Mouse (Mus musculus) layer of hippocampus, adult 9-11 months (tissue): ENCODE measurements around the gene Dmrtb1.

ENCODE experiments used
- DNase-seq: peaks from one replicate; pipeline ENCODE4 v3.0.0; 2022

The Dmrtb1 gene

DNA sequence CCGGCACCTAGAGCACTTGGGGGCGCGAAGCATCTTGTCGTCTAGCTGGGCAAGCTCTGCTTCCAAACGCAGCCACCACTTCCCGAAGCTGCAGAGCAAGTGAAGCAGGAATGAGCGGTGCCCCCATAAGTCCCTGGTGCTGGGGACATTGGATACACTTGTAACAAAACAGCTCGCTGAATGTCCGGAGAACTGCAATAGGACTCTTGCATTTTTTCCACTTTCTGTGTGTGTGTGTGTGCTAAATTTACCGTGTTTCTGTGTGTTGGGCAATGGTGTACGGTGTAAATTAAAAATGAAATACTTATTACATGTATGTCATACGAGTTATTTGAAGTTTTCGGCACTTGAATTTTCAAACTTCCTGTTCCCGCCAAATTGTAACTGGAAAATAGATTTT lies at the start of gene Dmrtb1:
TSS of gene Dmrtb1 (minus strand) at position 101 of the 400 bp plus-strand sequence.
- DNase-seq = no peak

DNA sequence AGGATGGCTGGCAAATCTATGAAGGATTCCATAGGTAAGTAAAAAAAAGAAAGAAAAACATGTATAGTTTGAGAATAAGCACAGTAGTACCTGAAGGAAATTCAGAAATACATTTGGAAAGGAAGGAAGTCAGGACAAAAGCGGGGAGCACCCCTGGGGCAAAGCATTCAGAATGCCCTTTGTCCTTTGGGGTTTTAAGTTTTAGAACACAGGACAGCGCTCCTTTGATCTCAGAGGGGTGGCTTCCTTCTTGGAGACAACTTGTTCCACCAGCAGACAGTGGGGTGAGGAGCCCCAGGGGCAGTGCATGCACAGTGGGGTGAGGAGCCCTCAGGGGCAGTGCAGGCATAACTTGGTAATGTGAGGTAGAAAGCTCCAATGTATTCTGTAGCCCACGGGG lies 49.6 kb upstream of the Dmrtb1 start:
- DNase-seq = no peak

DNA sequence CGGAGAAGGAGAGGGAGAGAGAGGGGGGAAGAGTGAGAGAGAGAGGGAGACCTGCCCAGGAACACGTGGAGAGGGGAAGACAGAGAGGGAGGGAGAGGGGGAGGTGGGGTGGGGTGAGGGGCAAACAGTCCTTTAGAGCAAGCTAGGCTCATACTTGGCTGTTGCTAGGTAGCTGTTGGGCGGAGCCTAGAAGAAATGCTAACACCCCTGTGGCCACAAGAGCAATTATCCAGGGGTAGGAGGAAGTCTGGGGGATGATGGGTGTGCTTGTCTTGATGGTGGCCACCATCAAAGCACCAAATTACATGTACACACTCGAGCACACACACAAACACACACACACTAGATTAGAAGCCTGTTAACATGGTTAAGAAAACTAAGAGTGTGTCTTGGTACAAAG lies 48.6 kb upstream of the Dmrtb1 start:
- no peak for DNase-seq

DNA sequence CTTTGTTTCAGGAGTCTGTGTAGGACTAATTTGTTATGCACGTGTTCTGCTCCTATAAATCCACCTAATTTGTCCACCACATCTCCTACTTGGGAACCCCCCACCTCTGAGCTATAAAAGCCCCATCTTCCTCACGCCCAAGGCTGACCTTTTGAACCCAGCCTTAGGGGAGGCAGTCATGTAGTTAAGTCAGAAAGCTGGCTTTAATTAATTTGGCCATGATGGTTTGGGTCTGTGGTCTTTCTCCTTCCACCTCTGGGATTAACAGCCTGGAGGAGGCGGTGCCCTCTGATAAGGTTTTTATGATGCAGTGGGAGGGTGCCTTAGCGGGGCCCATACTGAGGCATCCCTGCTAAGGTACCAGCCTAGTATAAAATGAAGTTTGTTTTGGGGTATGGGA lies 48.2 kb upstream of the Dmrtb1 start:
- DNase-seq = no peak

DNA sequence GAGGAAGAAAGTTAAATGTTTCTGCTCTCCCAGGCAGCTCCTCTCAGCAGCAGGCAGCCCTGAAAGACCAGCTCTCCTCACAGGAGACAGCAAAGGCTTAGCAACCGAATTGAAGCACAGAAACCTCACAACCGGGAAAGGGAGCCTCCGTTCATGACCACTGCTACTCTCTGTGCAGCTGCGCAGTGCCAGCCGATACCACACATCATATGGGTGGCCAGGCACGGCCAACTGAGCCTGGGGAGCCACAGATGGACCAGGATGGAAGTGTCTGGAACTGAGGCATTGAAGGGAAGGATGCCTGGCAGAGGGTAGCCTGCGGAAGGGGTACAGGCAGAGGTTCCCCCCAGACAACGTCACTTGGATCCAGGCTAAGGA lies 47.0 kb upstream of the Dmrtb1 start:
- DNase-seq = no peak

DNA sequence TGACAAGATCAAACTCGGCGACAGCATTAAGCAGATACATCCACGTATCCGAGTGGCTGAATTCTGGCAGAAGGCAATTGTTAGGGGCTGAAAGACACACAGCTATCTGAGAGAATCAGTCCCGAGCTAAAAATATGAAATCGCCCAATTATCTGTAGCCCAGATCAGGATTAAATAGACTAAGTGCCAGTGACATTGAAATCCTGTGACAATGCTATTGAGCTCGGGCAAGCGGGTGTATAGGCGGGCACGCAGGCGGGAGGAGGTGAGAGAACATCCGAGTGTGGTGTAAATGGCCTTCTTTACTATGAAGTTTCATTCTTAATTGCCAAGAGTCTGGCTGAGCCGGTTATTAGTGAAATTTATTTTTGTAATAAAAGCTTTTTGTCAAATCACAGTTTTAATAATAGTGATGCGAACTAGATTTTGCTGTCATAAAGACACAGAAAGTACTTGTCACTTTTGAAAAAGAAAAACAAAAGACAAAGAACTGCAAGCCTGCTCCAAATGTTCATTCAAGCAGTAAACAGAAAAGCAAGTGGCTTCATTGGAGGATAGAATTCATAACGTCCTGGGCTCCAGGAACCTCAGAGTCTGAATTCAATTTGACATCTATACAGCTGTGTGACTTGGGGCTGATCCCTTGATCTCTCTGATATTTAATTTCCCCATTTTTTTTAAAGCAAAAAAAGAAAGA lies 46.5 kb upstream of the Dmrtb1 start:
- DNase-seq = no peak

DNA sequence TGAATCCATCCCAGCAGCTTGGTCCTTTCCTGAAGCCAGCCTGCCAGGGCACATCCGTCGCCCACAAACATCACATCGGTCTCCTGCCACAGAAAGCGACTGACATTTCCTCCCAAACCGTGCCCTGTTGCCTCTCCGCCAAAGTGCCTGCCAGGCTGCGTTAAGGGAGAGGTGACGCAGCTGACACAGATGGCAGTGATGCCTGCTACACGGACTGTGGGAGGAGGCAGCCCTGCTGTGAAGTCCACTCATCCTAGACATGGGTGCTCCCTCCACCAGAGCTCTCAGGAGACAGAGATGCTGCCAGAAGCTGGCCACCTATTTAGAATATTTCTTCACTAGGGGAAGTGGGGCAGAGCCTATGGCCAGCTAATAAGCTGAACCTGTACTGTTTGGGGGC lies 41.4 kb upstream of the Dmrtb1 start:
- no peak for DNase-seq

DNA sequence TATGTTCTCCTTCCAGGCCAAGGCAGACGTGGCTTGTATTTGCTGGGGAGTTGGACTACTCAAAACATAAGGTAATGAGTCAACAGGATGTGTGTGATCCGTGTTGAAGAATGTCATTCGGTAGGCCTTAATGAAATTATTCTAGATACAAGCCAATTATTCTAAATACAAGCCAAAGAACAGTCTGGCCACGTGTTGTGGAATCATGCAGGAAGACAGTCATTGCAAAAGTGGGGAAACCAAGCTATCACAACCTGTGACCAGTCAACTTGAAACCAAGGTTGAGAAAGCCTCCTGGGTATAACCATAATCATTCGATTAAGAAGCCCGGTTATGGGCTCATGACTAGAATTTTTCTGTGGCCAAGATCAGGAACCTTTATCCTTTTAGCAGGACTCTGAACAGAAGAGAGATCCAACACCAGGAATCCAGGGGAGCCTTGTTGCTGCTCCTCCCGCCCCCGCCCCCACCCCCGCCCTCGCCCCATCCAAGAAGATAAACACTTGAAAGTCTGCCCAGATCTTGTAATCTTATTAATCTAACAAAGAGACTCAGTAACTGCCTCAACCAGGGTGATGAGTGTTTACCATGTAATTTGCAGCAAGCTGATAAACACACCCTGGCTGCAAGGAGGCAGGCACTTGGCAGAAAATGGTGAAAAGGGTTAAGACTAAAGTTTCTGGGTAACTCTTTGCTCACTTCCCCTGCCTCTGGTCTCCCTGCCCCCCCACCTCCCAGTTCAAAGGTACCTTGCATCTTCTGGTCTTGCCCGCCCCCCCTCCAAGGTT lies 36.2 kb upstream of the Dmrtb1 start:
- no peak for DNase-seq

DNA sequence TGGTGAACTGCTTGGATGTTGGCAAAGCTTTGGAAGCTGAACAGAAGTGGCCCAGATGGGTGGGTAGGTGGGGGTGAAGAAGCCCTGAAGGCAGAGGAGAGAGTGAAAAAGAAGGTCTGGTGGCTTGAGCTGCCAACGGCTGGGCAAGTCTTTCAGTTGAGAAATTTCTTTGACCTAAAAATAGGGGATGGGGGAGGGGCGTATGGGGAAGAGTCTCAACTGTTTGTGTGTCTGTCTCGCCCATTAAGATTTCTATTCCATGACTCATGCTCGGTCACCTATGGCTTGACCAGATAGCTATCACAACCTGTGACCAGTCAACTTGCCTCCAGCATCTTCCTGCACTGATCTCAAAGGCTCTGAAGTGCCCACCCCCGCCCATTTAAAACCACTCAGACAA lies 35.1 kb upstream of the Dmrtb1 start:
- DNase-seq = no peak

DNA sequence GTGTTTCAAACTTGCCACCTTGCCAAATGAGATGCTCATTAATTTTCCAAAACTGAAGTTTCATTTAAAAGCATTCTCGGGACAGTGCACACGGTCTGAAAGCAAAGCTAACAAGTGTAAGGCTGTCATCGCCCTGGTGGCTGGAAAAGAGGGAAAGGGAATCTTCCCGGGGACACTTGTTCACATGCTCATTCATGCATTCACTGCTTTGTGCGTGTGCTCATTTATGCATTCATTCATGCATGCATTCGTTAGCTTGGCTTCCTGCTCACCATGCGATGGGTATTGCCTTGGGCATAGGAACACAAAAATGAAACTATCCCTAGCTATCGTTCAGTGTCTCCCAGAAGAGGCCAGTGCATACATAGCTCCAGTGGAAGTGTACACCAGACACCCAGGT lies 34.7 kb upstream of the Dmrtb1 start:
- no peak for DNase-seq

DNA sequence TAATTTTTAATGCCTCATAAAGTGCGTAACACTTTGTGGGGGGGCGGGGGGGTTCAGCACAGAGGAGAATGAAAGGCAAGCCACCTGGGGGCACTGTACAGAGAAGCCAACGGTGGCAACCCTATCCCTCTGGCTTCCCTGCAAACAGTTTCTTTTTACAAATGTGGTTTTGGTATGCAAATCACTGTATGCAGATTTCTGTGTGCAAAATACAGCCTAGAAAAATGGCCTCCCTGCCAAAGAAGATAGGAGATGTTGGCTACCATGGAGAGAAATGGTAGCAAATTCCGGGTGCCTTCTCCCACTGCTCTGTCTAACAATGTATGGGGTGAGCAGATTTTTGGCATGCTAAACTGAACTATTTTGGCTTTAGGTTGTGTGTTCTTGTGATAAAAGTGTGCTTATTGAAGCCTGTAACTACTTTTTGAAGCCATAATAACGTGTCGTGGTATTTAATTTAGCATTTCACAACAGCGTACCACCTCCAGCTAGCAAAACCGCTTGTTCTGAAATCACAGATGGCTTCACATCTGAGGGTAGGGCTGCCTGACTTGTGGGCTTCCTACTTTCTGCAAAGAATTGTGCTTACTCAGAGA lies 33.8 kb upstream of the Dmrtb1 start:
- peak; percentile 83 for DNase-seq

DNA sequence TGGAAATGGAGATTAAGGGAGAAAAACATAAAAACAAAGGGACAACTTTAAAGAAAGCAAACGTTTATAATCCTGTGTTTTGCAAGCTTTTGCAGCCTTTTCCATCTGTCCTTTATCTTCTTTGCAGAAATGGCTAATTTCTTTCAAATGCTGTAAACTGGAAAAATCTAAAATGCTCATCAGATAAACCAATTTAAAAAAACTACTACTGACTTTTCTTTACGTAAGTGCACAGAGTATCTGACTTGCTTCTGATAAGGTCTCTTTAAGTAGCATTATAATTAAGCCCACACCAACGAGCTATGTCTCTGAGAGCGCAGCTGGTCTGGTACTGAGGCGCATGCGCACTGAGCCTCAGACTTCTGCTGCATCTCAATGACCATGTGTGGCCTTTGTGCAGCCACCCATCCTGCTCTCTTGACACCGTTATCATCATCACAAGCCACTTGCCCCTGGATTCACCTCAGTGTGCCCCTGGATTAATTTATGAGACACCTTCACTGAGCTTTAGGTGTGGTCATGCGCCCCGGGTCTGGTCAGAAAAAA lies 32.8 kb upstream of the Dmrtb1 start:
- DNase-seq = no peak

DNA sequence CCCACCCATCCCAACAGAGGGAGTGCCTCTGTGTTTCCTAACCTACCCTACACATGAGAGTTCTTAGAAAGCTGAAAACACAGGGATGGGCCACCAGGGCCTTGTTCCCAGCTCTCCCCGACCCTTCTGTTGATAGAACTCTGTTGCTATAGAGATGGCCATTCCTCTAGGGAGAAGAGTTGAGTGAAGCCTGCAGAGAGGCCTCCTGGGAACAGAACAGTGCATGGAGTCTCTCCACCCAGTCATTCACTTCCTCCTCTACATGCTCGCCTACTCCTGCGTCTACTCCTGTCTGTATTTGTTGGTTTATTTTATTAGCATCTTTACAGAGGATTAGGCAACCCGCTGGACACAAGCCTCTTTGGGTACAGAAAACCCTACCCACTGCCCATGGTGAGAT lies 22.9 kb upstream of the Dmrtb1 start:
- DNase-seq = no peak

DNA sequence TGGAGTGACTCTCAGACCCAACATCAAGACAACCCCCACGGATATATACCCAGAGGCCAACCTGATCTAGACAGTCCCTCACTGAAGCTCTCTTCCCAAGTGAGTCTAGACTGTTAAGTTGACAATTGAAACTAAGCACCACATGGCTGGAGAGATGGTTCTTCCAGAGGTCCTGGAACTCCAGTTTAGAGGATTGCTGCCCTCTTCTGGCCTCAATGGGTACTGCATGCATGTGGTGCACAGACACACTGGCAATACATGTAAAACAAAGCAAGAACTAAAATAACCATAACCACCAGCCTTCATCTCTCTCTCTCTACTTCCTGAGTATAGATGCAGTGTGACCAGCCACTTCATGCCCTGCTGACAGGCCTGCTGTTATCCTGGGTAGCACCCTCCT lies 20.2 kb upstream of the Dmrtb1 start:
- no peak for DNase-seq

DNA sequence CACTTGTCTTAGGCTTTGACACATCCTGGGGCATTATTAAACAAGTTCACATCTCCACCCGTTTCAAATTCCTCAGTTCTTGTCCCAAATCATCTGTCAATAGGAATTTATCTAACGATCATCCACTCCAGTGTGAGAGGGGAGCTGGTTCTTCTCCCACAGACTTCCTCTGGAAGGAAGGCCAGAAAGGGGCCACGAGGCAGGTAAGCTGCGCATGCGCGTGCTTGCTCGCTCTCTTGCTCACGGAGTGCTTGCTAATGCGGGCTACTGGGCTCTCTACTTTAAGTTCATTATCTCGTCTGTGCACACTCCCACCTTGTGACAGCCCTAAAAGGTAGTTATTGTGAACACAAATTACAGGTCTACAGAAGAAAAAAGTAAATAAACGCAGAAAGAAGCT lies 17.6 kb upstream of the Dmrtb1 start:
- DNase-seq = no peak

DNA sequence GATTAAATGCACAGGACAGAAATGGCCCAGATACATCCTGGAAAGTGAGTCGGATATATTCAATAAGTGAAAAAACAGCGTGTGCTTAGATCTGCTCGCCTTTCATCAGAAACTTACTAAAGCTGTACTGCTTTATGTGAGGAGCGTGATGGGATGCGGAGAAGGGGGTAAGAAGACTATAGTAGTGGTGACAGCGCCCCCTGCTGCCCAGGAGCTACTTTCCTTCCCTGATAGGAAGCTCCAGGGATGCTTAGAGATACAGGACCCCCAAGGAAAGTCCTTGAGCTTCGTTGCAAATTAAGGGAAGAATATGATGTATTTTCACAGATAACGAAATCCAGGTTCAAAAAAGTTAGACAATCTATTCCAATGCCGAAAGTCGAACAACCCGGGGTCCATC lies 17.1 kb upstream of the Dmrtb1 start:
- DNase-seq = peak; percentile 54

DNA sequence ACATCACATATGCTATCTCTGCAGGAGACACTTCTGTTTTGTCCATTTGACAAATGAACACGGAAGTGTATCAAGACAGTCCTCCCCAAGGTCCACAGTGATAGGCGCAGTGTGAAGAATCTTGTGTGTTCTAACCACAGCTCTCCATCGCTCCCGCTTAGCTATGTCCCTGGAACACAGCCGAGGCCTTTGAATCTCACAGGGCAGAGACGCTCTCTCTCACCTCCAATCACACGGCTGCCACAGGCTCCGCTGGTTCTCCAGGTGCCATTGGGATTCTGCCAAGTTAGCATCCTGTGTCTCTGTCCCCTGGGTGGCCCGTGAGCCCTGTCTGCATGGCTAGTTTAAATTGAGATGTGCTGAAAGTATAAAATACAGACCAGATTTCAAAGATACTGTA lies 15.2 kb upstream of the Dmrtb1 start:
- no peak for DNase-seq

DNA sequence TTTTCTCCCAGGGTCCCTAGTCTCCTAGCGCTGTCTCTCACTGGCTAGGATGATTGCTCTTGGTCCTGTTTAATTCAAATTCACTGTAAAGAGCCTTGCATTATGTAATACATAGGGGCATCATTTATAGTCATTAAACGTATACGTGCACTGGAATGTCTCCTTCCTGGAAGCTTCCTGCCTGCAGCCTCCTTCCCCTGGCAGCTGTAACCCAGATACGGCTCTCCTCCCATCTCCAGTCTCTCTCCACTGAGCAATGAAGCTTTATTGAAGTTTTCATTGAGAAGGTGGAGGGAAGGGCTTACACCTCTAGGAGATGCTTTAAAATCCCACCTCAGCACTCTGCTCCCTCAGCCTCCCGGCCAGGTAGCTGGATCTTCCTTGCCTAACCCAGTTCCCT lies 9.8 kb upstream of the Dmrtb1 start:
- DNase-seq = no peak

DNA sequence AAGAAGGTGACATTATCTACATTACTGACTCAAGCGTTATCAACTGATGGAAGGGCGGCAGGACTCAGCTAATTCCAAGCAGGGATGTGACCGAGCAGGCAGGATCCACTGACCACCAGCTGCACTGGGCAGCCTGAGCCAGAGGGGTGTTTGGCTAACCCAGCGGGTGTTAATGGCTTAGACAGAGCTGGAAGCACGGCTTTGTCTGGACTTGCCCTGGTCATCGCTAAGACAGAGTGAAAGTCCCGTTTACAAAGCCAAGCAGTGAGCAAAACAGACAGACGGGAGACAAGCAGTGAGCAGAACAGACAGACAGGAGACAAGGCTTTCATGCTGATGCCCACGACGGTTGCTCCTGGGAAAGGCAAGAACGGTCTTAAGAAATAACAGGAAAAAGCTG lies 4.2 kb upstream of the Dmrtb1 start:
- DNase-seq = no peak

DNA sequence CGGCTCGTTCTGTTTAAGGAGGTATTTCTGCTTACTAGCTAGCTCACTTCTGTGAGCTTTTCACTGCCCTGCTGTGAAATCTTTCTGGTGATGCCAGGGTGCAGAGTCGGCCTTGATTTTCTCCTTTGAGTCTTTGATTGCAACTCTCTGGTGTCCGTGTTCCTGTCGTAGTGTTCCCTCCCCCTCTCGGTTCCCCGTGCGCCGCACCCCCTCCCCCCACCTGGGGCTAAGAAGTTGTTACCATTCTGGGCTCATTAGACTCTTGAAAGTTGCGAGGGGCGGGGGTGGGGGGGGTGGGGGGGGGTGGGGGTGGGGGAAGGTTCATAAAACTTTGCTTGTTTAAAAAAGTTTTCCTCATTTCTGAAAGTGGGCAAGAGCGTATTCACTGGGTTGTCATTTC lies 3.1 kb upstream of the Dmrtb1 start:
- DNase-seq = no peak

DNA sequence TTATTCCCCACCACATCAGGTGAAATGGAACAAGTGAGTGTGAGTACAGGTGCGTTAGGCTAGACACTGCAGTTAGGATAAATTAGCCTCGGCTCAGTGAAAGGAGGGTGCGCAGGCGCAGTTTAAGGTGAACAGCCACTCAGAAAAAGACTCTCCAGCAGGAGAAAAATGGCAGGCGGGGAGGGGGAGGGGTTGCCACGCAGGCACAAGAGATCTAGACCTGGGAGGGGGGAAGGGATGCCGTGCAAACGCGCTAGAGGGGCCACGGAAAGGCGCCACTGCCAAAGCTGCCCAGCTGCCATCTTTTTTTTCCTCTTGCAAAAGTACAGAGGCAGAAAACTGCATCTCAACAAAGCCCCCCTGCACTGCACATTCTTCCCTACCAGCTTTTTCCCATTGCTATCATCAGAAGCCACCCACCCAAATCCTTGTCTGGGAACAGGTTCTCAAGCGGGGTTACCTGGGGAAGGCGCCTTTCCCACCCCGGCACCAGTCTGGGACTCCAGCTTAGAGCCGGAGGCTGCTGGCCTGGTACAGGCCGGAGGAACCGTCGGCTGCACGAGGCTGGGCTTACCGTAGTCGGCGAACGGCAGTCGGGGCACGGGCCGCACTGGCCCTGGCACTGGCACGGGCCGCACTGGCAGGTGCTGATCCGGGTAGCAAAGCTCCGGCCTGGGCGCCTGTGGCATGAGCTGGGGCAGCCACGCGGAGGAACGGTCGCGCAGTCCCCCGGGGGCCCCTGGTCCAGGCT lies 849 bp downstream of the Dmrtb1 start:
- DNase-seq = no peak

DNA sequence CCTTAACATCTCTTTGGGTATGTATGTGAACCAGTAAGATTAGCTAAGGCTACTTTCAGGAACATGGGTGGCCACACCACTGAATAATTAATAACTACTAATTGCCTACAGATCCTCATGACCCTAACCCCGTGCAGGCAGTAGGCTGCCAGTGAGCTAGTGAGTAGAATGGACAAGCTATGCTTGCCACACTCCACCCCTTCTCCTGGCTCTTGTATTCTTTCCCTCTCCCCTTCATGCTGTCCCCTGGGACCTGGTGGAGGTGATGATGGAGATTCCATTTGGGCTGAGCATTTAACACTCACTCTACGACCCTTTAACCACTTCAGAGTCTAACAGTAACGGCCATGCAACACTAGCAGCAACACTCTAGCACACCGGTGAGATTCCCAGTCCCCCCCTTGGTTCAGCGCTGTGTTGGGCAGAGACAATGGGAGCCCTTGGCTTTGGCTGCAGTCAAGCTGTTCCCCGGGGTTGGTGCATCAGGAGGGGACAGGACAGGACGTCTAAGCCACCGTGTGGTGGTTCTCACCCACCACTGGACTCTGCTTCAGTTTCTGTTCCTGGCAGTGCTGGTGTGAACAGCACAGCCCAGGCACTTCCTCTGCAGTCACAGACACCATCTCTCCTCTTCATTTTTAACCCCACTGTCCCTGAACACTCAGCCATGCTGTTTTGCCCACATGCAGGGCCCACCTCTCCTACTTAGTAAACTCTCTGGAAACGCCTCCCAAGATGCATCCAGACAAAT lies 2.8 kb downstream of the Dmrtb1 start:
- DNase-seq = no peak
